Mouse (Mus musculus): ENCODE data around the gene Cpa3. TPM values are rescaled to one million over a fixed set of nuclear protein-coding genes. Genes with fewer than 3 reads are reported as not detected.

Cpa3 gene
- total RNA-seq, 2 experiments from 2014 or later = 86.9 to 89.5 TPM

Other genes with a start within 250 kb of the Cpa3 start
- 39.4 and 40.1 TPM in 2 replicates for gene Hps3, start 206.9 kb downstream of the Cpa3 start, total RNA-seq (2014; fragmentation: Nextera tagmentation)
- gene Hps3, start 206.9 kb downstream of the Cpa3 start, total RNA-seq (2017) = 25.1 and 34.2 TPM in 2 replicates
- gene Hltf, start 184.4 kb downstream of the Cpa3 start, total RNA-seq (2014; fragmentation: Nextera tagmentation) = 32.6 and 46.6 TPM in 2 replicates
- gene Hltf, start 184.4 kb downstream of the Cpa3 start, total RNA-seq (2017) = 44.2 and 49.6 TPM in 2 replicates
- 91.3 and 95.1 TPM in 2 replicates for gene Gyg, start 86.9 kb downstream of the Cpa3 start, total RNA-seq (2014; fragmentation: Nextera tagmentation)
- gene Gyg, start 86.9 kb downstream of the Cpa3 start, total RNA-seq (2017) = 48.5 and 57.6 TPM in 2 replicates
- not detected in 2 replicates for gene Cpb1, start 33.6 kb upstream of the Cpa3 start, total RNA-seq (2014; fragmentation: Nextera tagmentation)
- not detected in 2 replicates for gene Cpb1, start 33.6 kb upstream of the Cpa3 start, total RNA-seq (2017)
- gene Agtr1b, start 125.0 kb upstream of the Cpa3 start, total RNA-seq (2014; fragmentation: Nextera tagmentation) = not detected in 2 replicates
- not detected in 2 replicates for gene Agtr1b, start 125.0 kb upstream of the Cpa3 start, total RNA-seq (2017)

Data from granulocyte monocyte progenitor cell, adult 5-6 weeks (primary cell).